31 mouse cellular contexts compared by ENCODE assay signal in genomic region chr15:26269596-26269995, GRCm38 (mm10). TPM values are rescaled to one million over a fixed set of nuclear protein-coding genes. Genes with fewer than 3 reads are reported as not detected.
"Had no signal": no experiment of that assay in that cellular context is flagged by ENCODE, and none has a peak within 500 bp of the region (broad histone marks: within the 10 kb centered on the region; RNA-seq: fewer than 3 reads in every experiment).

No protein-coding gene starts in this region.

- H3K4me2 ChIP-seq: embryonic facial prominence, embryonic 12.5 days; embryonic facial prominence, embryonic 13.5 days; embryonic facial prominence, embryonic 15.5 days; forebrain, embryonic 12.5 days; forebrain, embryonic 13.5 days; forebrain, embryonic 15.5 days had no signal

- H3K9ac ChIP-seq: embryonic facial prominence, embryonic 12.5 days; embryonic facial prominence, embryonic 13.5 days; embryonic facial prominence, embryonic 15.5 days; forebrain, embryonic 12.5 days; forebrain, embryonic 13.5 days; forebrain, embryonic 15.5 days; forebrain, postnatal 0 days had no signal

- DNase-seq: cerebellum, adult 9-10 months; cerebellum, adult 9-11 months; cerebellum, postnatal 10 days; cerebellum, postnatal 14 days; cerebellum, postnatal 25 days; cerebellum, postnatal 36 days; embryo, embryonic 11 days; forebrain, postnatal 0 days; gastrocnemius, adult 2 months; gastrocnemius, postnatal 10 days; gastrocnemius, postnatal 14 days; gastrocnemius, postnatal 25 days; gastrocnemius, postnatal 36 days; heart, adult 11 months; heart, adult 18-20 months; heart, adult 2 months had no signal

- H3K27me3 ChIP-seq: embryonic facial prominence, embryonic 12.5 days; embryonic facial prominence, embryonic 13.5 days; embryonic facial prominence, embryonic 15.5 days; forebrain, embryonic 12.5 days; forebrain, embryonic 13.5 days; forebrain, embryonic 15.5 days had no signal

- H3K4me3 ChIP-seq: embryonic facial prominence, embryonic 10.5 days; embryonic facial prominence, embryonic 12.5 days; embryonic facial prominence, embryonic 13.5 days; embryonic facial prominence, embryonic 15.5 days; erythroblast, embryonic 14.5 days; forebrain, embryonic 10.5 days; forebrain, embryonic 12.5 days; forebrain, embryonic 13.5 days; forebrain, embryonic 15.5 days; gastrocnemius, adult 2 months; heart, adult 2 months had no signal

- ATAC-seq: forebrain, embryonic 13.5 days; forebrain, embryonic 14.5 days; forebrain, embryonic 15.5 days; forebrain, embryonic 16.5 days; forebrain, postnatal 0 days had no signal

- H3K9me3 ChIP-seq: embryonic facial prominence, embryonic 10.5 days; embryonic facial prominence, embryonic 12.5 days; embryonic facial prominence, embryonic 13.5 days; embryonic facial prominence, embryonic 15.5 days; forebrain, embryonic 10.5 days; forebrain, embryonic 12.5 days; forebrain, embryonic 13.5 days; forebrain, embryonic 15.5 days had no signal

- H3K36me3 ChIP-seq: embryonic facial prominence, embryonic 10.5 days; embryonic facial prominence, embryonic 12.5 days; embryonic facial prominence, embryonic 13.5 days; embryonic facial prominence, embryonic 15.5 days; forebrain, embryonic 10.5 days; forebrain, embryonic 12.5 days; forebrain, embryonic 15.5 days had no signal

- H3K4me1 ChIP-seq: embryonic facial prominence, embryonic 10.5 days; embryonic facial prominence, embryonic 12.5 days; embryonic facial prominence, embryonic 13.5 days; embryonic facial prominence, embryonic 15.5 days; forebrain, embryonic 10.5 days; forebrain, embryonic 12.5 days; forebrain, embryonic 13.5 days; forebrain, embryonic 15.5 days had no signal

- H3K27ac ChIP-seq: embryonic facial prominence, embryonic 10.5 days; embryonic facial prominence, embryonic 12.5 days; embryonic facial prominence, embryonic 13.5 days; embryonic facial prominence, embryonic 15.5 days; forebrain, embryonic 10.5 days; forebrain, embryonic 12.5 days; forebrain, embryonic 13.5 days; forebrain, embryonic 15.5 days; gastrocnemius, adult 2 months; heart, adult 2 months had no signal

RNA-seq across cellular contexts. Expression of gene March11, which starts 39.3 kb away (rescaled TPM):
- total RNA-seq: common myeloid progenitor, adult 5-6 weeks; gastrocnemius, adult 18-20 months; gastrocnemius, adult 2 months; gastrocnemius, adult 8-10 months; gastrocnemius, postnatal 14 days; gastrocnemius, postnatal 25 days; gastrocnemius, postnatal 36 days; granulocyte monocyte progenitor cell, adult 5-6 weeks; heart, adult 18-20 months had no signal
- polyA plus RNA-seq: erythroblast, embryonic 14.5 days had no signal
